Mouse (Mus musculus) adipocyte (in vitro differentiated cells): ENCODE measurements around the gene Cdh20.

Experiments used
- DNase-seq: peaks from one replicate; pipeline ENCODE4 v3.0.0-alpha.2; 2016; ENCODE audit warnings: low spot score

The Cdh20 gene

GRCm38 (mm10) chr1:104768371-104769249 lies at the start of gene Cdh20:
TSS of gene Cdh20 (plus strand) at chr1:104768529.
- DNase-seq = no peak

- no peak for DNase-seq
Observed at GRCm38 (mm10) chr1:104746816-104747215, 21.5 kb upstream of the Cdh20 start.

- no peak for DNase-seq
Observed at GRCm38 (mm10) chr1:104747438-104747837, 20.9 kb upstream of the Cdh20 start.

- DNase-seq = no peak
Observed at GRCm38 (mm10) chr1:104754483-104754882, 13.8 kb upstream of the Cdh20 start.

- no peak for DNase-seq
Observed at GRCm38 (mm10) chr1:104755896-104756295, 12.4 kb upstream of the Cdh20 start.

GRCm38 (mm10) chr1:104769250-104769607 lies 900 bp downstream of the Cdh20 start:
- no peak for DNase-seq

GRCm38 (mm10) chr1:104771937-104772336 lies 3.6 kb downstream of the Cdh20 start:
- no peak for DNase-seq

- no peak for DNase-seq
Observed at GRCm38 (mm10) chr1:104773207-104773606, 4.9 kb downstream of the Cdh20 start.

GRCm38 (mm10) chr1:104793488-104793887 lies 25.2 kb downstream of the Cdh20 start:
- no peak for DNase-seq

GRCm38 (mm10) chr1:104796146-104796545 lies 27.8 kb downstream of the Cdh20 start:
- no peak for DNase-seq

- DNase-seq = no peak
Observed at GRCm38 (mm10) chr1:104797139-104797538, 28.8 kb downstream of the Cdh20 start.

- DNase-seq = no peak
Observed at GRCm38 (mm10) chr1:104804746-104805145, 36.4 kb downstream of the Cdh20 start.

GRCm38 (mm10) chr1:104807214-104807613 lies 38.9 kb downstream of the Cdh20 start:
- DNase-seq = no peak

- DNase-seq = no peak
Observed at GRCm38 (mm10) chr1:104817510-104817909, 49.2 kb downstream of the Cdh20 start.

GRCm38 (mm10) chr1:104828106-104828505 lies 59.8 kb downstream of the Cdh20 start:
- no peak for DNase-seq

- no peak for DNase-seq
Observed at GRCm38 (mm10) chr1:104838206-104838915, 70.0 kb downstream of the Cdh20 start.

GRCm38 (mm10) chr1:104839051-104839450 lies 70.7 kb downstream of the Cdh20 start:
- no peak for DNase-seq

- DNase-seq = no peak
Observed at GRCm38 (mm10) chr1:104848256-104848919, 80.1 kb downstream of the Cdh20 start.

GRCm38 (mm10) chr1:104848920-104849272 lies 80.6 kb downstream of the Cdh20 start:
- no peak for DNase-seq

- no peak for DNase-seq
Observed at GRCm38 (mm10) chr1:104877384-104877783, 109.1 kb downstream of the Cdh20 start.

- DNase-seq = no peak
Observed at GRCm38 (mm10) chr1:104901815-104902214, 133.5 kb downstream of the Cdh20 start.

GRCm38 (mm10) chr1:104903409-104903808 lies 135.1 kb downstream of the Cdh20 start:
- DNase-seq = no peak

- DNase-seq = no peak
Observed at GRCm38 (mm10) chr1:104912407-104912806, 144.1 kb downstream of the Cdh20 start.
